Mouse (Mus musculus): ENCODE data around the gene Serpini2.

DNA sequence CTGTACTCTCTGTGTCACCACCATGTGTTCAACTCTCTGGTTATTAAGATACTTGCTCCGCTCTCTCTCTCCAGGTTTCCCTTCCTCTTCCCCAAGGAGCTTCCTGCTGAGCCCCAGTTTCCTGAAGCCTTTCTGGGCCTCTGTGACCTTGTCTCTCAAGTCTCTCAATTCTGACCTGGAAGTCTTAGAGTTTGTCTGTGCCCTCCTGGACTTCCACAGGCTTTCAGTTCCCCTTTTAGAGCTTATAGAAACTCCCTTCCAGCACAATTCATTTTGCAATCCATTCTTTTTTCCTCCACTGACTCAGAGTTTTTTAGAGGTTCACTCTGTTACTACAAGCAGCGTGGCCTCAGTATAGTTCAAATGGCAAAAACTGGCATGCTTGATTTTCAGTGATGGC, 23.4 kb upstream of the Serpini2 start:
- TF ChIP-seq ZNF384 (IDR thresholded peaks at IDR 0.05; ENCODE audit: low read depth, low read length) (no peak), ZC3H11A (IDR thresholded peaks at IDR 0.05; ENCODE audit: borderline replicate concordance, low read depth, low read length) (no peak), HCFC1 (IDR thresholded peaks at IDR 0.05; ENCODE audit: borderline replicate concordance, insufficient read depth, low read length) (no peak), CHD2 (IDR thresholded peaks at IDR 0.05; ENCODE audit: low read depth, low read length) (no peak)

Measured in ES-E14 (cell line).